Mouse (Mus musculus): ENCODE results near the gene Tmx4.

Tmx4 gene

GRCm38 (mm10) chr2:134554221-134554727 is 89.7 kb downstream of the Tmx4 start, which contains the start of gene Hao1:
Hao1 (minus strand) TSS chr2:134554368.
- no peak for DNase-seq (ENCODE audit: low spot score in 2 of 2)

- no peak for DNase-seq (ENCODE audit: low spot score in 2 of 2)
Measured at GRCm38 (mm10) chr2:134552358-134552757, 91.6 kb downstream of the Tmx4 start.

DNA sequence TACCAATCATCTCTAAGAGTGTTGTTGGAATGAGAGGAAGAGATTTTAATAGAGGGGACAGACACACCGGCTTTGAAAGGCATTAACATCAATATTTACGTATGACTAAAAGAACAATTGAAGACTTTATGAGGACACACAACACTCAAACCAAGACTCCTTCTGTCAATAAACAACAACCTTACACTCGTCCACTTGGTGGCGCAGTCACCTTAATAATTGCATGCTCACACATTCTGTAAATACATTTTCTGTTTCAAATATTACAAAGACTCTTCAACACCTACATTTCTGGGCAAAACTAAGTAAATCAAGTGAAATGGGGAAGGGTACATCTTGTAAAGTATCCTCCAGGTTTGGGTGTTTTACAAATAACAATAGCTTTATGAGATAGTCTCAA is 94.2 kb downstream of the Tmx4 start:
- DNase-seq (ENCODE audit: low spot score in 2 of 2) = peak in 1 of 2 experiments; percentile 17

- DNase-seq (ENCODE audit: low spot score in 2 of 2) = no peak
Measured at GRCm38 (mm10) chr2:134545116-134545515, 98.8 kb downstream of the Tmx4 start.

- DNase-seq (ENCODE audit: low spot score in 2 of 2) = no peak
Measured at GRCm38 (mm10) chr2:134544321-134545065, 99.5 kb downstream of the Tmx4 start.
